Mouse (Mus musculus) left cerebral cortex, adult 18-20 months (tissue): ENCODE measurements around the gene Clptm1. TPM values are rescaled to one million over a fixed set of nuclear protein-coding genes. Genes with fewer than 3 reads are reported as not detected.
A peak's percentile ranks its signal among the peaks of the same experiment; 100 is the strongest.
"Not testable (repeated sequence)": the region's sequence is repeated elsewhere in the genome, so short reads cannot be mapped to it uniquely, and the experiment has no call there.

Experiments
- DNase-seq, 2 experiments: peaks; one replicate each; pipeline ENCODE4 v3.0.0; 2021 to 2022; ENCODE audit warnings: low spot score in 2 of 2, mixed read lengths in 1 of 2
- total RNA-seq, 2 experiments: library from RNA; stranded (reverse); gene quantifications; 2 replicates each; pipeline ENCODE4 v1.2.3; 2021

Gene Clptm1
- total RNA-seq, 2 experiments from 2014 or later, result 151 to 152 TPM

DNA sequence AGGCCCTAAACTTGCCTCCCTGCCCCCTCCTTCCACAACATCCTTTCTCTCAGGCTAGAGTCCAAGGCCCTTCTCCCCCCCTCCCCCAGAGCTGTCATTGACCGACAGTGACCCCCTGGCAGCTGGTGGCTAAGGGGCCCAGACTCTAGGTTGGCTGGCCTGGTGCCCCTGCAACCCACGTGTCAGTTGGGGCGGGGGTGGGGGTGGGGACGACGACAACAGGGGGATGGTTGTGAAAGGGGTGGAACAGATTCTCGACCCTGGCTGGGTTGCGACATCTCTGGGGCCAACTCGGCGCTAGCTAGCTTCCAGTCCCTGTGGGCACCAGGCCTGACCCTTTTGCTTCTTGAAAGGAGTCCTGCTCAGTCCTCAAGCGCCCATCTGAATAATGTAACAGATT, 28.6 kb upstream of the Clptm1 start:
- DNase-seq, result no peak

DNA sequence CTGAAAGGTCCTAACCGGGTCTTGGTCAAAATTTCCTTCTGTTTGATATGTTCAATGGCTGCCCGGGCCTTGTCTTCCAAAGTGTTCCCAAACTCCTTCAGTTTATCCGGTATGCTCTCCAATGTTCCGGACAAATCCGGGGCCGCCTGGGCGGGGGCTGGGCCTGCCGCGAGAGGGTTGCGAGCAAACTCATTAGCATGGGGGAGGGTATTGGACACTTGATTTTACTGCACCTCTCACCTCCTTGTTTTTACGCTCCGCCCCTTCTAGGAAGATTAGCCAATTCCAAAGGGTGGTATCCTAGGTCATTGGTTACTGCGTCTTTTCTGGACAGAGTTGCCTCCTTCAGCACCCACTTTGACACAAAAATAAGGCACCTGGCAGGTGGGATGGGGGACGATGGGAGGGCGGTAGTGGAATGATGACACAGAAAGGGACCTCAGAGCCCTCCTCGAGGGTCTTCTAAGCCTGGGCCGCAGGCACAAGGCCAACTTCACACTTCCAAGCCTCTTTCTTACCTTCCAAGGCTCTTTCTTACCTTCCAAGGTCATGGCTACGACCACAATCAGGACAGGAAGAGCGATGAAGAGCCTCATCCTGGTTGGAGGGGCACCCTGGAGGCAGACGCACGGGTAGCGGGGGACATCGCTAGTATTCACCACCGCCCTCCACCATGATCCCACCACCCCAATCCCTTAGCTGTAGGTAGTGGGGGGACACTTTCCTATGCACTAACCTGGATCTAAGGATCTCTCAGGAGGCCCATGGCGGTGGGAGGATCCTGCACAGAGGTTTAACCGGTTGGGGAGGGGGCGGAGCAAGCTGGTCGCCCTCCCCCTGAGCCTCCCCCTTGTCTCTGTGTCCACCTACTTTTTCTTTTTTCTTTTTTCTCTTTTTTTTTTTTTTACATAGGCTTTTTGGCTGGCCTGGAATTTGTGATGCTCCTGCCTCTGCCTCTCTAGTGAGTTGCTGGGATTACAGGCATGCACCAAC, 27.3 kb upstream of the Clptm1 start, which contains the start of gene Apoc1:
Apoc1 (minus strand) TSS at position 788 of the 993 bp plus-strand sequence.
- no peak for DNase-seq

DNA sequence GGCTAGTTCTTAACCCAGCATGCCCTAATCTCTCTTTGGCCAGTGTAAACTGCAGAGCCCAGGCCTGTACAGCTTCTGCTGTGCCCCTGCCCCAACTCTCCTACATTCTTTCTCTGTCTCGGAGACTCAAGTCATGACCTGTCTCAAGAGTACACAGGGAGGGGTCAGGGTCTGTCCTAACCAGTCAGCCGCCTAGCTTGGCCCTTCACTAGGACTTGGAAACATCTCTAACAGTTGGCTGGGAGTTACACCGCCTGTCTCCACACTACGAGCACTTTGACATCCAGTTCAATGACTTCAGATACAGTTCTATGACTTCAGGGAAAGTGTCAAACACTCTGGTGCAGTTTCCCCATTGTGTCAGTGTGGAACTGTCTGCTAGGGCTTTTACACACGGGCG, 26.6 kb upstream of the Clptm1 start:
- no peak for DNase-seq

DNA sequence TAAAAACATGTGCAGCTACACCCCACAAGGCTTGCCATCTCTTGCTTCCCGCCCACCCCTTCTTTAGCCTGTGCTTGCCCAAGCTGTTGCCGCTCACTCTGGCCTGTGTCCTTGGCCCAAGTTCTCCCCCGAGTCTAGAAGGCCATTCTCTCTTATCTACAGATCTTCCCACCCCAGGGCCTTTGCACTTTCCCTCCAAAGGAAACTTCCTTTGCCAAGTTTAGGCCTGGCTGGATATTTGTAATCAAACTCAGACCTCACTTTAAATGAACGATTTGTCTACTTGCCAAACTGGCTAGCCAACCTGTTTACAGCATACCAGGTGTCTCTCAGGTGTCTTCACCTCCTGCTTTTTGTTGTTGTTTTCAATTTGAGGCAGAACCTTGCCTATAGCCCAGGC, 26.0 kb upstream of the Clptm1 start:
- no peak for DNase-seq

DNA sequence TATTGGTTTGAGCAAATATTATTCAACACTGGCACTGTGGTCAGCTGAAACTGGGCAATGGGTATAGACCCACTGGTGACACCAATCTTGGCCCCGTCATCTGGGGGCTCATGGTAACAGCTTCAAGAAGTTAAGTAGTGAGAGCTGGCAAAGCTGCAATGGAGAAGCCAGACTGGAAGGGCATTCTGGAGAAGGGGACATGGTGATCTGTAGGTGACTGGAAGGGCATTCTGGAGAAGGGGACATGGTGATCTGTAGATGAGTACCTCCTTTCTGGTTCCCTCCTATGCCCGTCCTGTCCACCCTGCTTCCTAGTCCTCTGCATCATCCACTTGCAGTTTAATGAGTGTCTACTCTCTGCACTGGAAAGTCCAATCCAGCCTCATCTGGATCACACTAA, 23.8 kb upstream of the Clptm1 start:
- DNase-seq, result no peak

DNA sequence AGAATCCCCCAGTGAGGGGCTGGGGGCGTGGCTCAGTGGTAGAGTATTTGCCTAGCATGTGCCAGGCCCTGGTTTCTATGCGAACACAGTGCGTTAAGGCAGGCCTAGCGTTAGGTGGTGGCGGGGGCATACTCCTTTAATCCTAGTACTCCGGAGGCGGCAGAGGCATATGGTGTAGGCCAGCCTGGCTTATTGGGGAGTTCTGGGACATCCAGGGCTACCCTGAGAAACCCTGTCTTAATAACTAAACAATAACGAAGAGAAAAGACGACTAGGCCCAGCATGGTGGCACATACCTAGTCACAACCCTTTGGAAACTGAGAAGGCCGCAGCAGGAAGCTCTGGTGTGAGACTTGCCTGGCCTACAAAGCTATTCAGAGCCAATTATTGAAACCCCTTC, 23.3 kb upstream of the Clptm1 start:
- DNase-seq, result no peak

DNA sequence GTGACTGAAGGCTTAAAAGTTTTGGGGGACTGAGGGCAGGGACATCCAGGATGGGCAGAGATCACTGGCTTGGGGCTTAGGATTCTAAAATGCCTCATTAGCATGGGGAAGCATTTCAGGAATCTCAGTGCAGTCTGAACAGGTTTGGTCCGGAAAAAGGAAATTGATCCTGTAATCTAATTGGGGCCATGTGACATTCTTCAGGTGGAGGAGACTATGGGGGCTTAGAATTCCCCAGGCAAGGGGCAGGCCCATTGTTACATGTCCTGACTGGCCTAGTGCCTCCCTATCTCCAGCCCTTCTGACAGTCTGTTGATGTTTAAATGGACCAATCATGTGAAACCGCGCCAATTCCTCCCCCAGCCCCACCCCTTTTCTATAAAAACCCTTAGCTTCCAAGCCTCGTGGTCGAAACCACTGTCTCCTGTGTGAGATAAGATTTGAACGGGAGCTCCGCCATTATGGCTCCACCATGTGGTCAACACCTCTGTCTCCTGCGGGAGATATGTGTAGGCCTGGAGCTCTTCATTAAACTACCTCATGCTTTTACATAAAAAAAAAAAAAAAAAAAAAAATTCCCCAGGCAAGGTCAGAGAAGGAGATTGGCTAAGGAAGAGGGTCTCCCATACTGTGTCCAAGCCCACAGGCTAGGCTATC, 22.2 kb upstream of the Clptm1 start:
- not testable (repeated sequence) for DNase-seq

DNA sequence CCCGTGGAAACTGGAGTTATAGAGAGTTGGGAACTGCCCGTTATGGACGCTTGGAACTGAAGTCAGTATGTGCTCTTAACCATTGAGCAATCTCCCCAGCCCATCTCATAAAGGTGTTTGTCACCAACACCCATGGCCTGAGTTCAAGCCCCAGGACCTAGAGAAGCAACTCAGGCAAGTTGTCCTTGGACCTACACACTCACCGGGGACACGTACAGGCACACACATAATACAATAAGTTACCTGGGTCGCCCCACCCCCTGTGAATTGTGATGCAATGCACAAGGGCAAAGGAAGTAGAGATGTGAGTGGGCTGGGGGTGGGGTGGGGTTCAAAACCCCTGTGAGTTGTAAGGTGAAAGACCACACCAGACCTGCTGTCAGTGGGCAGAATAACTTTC, 21.7 kb upstream of the Clptm1 start:
- DNase-seq, result no peak

DNA sequence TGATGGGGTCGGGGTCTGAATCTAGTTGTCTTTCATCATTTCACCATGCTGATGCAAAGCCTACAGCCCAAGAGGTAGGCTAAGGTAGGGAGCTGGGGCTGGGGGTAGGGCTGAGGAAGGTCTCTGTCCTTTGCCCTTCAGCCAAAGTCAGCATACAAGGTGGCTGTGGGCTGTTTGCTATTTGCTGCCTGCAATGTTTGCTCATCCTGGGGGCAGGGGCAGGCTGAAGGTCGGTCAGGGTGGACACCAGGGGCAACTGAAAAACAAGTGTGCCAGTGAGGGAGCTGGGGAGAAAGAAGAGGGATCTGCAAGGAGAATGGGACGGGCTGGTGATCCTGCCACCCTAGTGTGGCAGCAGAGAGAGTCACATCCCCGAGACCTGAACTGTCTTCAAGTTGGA, 20.5 kb upstream of the Clptm1 start:
- no peak for DNase-seq

DNA sequence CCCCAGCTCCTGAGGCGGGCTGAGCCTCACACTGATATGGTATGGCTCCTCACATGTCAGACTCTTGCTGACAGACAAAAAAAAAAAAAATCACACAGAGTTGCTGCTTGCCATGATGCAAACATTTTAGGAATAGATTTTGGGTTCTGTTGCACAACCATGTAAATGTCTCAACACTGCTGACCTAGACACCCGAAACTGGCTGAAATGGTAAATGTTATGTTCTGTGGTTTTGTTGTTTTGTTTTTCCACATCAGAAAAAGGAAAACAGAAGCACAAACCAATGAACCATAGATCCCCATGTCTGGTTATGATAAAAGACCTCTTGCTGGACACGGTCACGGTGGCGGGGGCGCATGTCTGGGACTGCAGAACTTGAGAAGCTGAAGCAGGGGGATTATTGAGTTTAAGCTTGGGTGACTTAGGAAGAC, 19.0 kb upstream of the Clptm1 start:
- DNase-seq, result no peak

DNA sequence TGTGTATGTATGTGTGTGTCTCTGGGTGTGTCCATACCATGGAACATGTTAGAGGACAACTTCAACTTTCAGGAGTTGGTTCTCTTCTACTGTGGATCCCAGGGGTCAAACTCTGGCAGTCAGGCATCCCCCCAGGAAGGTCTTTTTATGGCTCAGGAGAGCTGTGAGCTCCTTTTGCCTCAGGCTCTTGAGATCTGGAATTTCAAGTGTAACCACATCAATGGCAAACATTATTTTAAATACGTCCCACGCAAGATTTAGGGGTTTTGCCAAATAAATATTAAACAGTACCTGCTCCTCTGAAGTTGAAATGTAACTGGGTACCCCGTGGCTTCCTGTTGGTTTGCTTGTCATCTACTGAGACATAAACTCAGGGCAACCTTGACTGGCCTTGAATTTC, 18.1 kb upstream of the Clptm1 start:
- DNase-seq, result no peak

DNA sequence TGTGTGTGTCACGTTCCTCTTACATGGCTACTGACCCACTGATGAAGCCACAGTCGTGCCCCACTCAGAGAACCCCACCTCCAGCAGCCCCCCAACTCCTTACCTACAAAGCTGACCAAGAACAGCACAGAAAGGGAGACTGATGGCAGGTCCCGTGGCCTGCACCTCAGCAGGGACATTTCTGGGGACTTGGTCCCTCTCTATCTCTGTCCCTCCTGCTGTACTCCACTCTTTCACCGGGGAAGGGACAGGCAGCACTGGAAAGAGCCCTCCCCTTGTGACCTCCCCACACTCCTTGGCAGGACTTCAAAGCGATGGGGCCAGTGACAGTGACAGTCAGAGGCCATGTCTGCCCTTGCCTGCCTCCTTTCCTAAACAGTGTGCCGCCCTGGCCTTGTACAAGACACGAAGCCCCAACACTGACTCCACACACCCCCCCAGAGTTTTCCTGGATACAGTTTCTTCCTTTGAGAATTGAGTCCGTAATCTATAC, 16.4 kb upstream of the Clptm1 start, which contains the start of the genes Gm44805 and Apoc4:
Gm44805 (minus strand) TSS at position 222 of the 493 bp plus-strand sequence.
Apoc4 (minus strand) TSS at position 278 of the 493 bp plus-strand sequence.
- no peak for DNase-seq

DNA sequence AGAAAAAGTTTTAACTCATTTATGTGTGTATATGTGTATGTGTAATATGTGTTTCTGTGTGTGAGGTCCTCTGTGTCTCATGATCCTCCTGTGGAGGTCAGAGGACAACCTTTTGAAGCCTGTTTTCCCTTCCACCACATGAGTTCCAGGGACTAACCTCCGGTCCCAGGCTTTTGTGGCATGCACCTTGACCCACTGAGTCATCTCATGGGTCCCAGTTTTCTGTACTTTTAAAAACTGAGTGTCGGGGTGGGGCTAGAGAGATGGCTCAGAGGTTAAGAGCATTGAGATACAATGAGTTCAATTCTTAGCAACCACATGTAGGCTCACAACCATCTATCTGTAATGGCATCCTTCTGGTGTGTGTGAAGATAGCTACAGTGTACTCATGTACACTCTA, 15.9 kb upstream of the Clptm1 start:
- no peak for DNase-seq

DNA sequence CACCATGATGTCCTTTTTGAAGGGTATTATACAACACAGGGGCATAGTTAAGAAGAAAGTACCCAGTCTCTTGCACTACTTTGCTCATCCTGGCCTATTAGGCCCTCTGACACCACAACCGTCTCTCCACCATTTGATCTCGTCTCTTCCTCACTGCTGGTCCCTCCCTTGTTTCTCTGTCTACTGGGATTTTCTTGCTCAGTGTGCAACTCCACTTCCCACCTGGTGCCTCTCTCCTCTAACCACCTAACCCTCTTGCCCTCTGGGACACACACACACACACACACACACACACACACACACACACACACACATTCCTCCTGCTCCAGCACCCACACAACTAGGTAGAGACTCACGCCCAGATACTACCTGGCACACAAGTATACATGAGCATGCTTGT, 14.1 kb upstream of the Clptm1 start:
- DNase-seq, result no peak

DNA sequence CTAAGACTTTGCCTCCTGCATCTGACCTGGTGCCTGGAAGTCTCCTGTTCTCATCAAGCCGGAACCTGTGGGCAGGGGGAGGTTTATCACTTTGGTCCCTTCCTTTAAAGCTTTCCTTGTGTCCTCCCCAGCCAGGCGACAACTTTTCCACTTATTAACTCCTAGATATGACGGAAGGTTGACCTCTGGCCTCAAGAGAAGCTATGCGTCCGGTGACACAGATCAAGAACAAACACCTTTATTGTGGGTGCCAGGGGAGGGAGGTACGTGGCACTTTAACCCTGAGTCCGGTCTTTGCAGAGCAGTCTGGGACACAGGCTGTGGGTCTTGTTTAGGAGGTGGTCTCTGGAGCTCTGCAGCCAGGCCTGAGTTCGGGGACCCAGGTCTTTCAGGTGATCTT, 13.0 kb upstream of the Clptm1 start, which contains the start of gene Apoc2:
Apoc2 (minus strand) TSS at position 70 of the 400 bp plus-strand sequence.
- DNase-seq, result no peak

DNA sequence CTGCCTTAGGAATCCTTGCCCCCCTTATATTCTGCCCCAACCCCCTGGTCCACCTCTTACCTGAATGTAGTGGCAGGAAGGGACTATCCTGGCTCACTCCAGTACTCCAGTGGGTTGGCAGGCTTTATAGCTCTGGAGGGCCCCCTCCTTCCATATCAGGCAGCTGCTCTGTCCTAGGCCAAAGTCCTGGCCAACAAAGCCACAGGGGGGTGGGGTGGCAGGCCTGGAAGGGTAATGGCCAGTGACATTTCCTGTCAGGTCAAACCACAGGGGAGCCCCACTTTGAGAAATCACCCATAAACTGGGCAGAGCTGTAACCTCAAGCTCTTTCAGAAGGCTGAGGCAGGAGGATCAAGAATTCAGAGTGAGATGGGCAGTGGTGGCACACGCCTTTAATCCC, 11.8 kb upstream of the Clptm1 start:
- no peak for DNase-seq

DNA sequence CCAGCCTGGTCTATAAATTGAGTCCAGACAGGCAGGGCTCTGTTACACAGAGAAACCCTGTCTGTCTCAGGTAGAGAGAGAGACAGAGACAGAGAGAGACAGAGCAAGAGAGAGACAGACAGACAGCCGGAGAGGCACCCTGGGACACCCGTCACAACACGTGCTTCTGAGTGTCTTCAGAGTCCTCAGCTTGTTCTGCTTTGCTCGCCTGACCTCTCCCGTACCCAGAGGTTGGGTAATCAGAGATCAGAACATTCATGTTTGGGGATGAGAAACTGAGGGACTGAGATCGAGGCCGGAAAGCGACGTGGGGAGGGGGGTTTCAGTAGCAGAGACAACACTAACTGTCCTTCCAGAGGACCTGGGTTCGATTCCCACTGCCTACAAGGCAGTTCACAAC, 11.0 kb upstream of the Clptm1 start:
- DNase-seq, result no peak

DNA sequence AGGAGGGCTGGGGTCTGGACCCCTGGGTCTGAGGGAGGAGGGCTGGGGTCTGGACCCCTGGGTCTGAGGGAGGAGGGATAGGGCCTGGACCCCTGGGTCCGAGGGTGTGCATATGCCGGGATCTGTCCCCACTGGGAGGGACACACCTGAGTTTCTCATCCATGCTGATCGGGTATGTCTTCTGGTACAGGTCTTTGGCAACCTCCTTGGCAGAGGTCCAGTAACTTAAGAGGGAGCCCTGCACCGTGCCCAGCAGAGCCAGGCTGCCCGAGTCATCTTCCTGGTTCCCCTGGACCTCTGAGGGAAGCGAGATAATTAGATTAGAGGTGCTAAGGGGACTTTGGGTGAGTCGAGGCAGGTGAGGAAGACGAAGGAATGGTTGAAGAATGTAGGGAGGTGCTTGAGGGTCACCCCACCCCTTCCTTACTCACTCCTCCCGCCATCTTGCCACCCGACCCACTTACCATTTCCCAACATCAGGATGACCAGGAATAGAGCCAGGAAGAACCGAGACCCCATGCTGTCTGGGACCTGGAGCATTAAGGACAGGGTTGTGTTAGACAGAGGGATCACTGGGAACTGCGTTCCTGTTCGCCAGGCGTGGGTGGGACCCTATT, 8.4 kb upstream of the Clptm1 start:
- no peak for DNase-seq

DNA sequence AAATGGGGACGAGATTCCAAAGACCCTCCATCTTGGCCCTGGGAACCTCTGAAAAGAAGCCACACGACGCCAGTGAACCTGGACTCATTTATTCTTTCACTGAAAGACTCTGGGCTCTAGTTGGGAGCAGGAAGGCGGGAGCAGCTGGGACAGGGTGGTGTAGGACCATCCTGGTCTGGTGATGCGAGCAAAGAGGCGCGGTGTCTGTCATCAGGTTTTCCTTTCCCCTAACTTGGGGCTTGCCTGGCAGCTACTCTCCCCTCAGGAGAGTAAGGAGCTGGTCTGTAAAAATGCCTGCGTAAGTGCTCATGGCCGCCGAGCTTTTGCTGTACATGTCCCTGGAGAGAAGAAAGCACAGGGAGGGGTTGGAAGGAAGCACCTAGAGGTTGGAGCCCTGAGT, 6.7 kb upstream of the Clptm1 start:
- no peak for DNase-seq

DNA sequence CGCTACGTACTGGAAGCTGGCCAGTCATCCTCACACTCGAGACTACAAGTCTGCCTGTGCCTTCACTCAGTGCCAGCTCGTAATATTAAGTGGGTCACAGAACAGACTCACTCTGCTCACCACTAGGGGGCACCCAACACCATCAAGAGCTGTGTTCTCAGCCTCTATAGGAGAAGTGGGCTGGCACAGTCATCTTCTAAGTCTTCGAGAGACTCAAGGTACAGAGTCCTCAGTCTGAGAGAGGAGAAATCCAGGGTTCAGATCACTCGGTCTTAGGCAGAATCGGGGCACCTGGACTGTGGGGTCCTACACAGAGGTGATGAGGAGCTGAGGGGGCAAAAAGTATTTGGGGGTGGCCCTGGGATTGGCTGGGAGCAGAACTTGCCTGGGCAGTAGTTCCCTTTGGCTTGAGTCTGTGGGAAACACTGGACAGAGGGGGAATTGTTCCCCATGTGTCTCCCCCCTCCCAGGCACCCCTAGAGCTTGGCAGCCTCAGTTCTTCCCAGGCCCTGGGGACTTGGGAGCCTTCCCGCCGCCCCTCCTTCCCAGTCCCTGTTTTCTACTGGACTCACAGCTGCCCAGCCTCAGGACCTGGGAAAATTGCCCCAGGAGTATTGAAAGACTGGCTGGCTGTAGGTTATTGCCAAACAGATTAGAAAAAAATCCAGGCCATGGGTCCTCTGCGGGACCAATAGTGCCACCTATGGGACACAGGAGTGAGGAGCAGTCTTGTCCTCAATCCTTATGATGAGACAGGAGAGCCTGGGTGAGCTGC, 4.3 kb upstream of the Clptm1 start:
- peak; percentile 92 to 97 for DNase-seq

DNA sequence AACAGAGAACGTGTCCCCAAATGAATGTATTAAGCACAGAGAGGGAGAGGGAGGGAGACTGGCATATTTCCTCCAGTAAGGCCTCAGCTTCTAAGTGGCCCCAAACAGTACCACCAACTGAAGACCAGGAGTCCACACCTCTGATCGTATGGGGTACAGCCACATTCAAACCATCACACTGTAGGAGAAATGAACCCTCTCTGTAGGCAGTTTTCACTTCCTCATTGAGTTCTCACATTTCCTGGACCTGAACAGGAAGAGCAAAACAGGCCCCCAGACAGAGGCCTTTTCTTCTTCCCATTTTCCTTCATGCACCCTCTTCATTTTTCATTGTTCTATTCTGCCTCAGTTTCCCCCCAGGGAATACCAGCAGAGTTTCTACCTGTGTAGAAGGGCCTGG, 2.6 kb upstream of the Clptm1 start:
- DNase-seq, result no peak
